Mouse (Mus musculus) bone marrow, adult 2 months (tissue): ENCODE measurements around the gene Lysmd4.

Source experiments
- CTCF ChIP-seq: fragments of 200-500 bp; IDR thresholded peaks from 2 replicates; pipeline ENCODE4 v1.5.1; 2011; ENCODE audit warnings: low read length, control low read depth; ENCODE audit not compliant: control insufficient read depth, insufficient read depth
- POLR2A ChIP-seq: fragments of 200-500 bp; IDR thresholded peaks from 2 replicates; pipeline ENCODE4 v1.6.1; 2011; ENCODE audit warnings: low read depth, mild to moderate bottlenecking, control low read depth, low read length, borderline replicate concordance; ENCODE audit not compliant: control insufficient read depth

DNA sequence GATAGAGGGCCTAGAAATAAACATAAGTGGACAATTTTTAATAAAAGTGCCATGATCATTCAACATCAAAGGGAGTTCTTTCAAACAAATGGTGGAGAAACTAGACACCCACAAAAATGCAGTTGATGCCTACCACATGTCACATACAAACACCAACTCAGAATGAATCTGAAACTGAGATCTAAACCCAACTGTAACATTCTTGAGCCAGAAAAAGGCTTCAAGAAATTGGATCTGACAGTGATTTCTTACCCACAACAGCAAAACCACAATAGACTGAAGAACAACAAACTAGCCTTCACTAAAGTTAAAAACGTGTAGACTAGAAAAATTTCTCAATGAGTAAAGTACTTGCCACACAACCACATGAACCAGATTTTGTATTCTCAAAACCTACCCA lies 98.0 kb downstream of the Lysmd4 start:
- no peak for TF ChIP-seq POLR2A
- TF ChIP-seq CTCF: no peak
